Mouse (Mus musculus) layer of hippocampus, adult 8-10 months (tissue): ENCODE data around the gene Poc1b. TPM values are rescaled to one million over a fixed set of nuclear protein-coding genes. Genes with fewer than 3 reads are reported as not detected.
A peak's percentile ranks its signal among the peaks of the same experiment; 100 is the strongest.

Source experiments
- DNase-seq, 2 experiments: peaks; one replicate each; pipeline ENCODE4 v3.0.0; 2022; ENCODE audit warnings: low spot score in 2 of 2
- total RNA-seq, 4 experiments: library from RNA; stranded (reverse); gene quantifications; 2 replicates each; pipeline ENCODE4 v1.2.4; 2022

Gene Poc1b
- total RNA-seq, 4 experiments from 2014 or later: 7.4 to 11.2 (median 8.1) TPM

- no peak for DNase-seq
Observed at GRCm38 (mm10) chr10:99224218-99224617, 117.4 kb downstream of the Poc1b start.

DNA sequence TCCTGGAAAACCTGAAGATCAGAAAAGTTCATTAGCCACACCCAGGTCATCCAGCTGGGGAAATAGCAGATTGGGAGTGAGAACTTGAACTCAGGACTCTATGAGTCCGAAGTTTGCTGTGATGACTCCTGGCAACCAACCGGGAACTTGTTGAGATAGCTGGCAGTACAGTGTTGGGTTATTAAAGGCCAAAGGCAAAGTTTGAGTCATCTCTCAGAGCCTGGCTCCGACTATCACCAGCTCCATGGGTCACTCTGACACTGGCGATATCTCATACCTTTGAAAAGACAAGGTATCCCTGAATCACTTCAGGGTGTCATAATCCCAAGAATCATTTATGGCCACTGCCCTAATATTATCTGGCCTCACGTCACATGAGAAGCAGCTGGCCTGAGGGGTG is 119.9 kb downstream of the Poc1b start:
- DNase-seq: no peak

DNA sequence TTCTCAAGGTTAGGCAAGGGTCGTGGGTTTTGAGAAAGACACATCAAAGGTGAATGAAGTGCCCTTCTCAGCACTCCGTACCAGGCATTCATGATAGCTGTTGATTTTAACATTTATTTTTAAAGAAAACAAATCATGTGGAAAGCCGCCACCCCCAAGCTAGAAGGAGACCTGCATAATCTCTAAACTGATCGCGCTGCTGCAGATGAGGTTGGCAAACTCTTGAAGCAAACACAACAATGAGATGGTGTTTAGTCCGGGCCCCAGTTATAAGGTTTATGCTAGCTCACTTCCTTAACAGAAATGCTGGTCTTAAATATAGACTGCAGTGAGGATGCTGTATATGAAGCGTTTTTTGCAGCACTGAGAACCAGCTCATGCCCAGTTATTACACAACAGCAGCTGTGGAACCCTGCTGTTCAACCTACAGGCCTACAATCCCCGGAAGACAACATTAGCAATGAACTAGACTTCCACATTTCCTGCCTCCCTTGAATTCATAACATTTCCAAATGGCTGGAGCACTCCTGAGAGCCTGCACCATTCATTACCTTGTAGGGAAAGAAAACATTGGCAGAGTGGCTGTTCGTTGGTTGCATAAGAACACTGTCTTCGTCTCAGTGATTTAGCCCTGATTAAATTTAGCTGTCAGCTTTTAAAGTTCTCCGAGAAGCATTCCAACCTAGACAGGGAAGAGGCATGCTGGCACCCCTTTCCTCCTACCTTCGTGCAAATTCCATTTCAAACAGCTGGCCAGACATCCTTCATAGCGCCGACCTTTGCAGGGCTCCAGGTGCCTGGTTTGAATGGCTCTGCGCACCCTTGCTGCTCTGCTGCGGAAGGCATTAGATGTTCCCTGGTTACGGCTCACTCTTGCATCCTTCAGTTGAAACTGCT is 121.4 kb downstream of the Poc1b start:
- peak; percentile 26 to 40 for DNase-seq

GRCm38 (mm10) chr10:99229031-99229684 is 122.3 kb downstream of the Poc1b start:
- DNase-seq: no peak

DNA sequence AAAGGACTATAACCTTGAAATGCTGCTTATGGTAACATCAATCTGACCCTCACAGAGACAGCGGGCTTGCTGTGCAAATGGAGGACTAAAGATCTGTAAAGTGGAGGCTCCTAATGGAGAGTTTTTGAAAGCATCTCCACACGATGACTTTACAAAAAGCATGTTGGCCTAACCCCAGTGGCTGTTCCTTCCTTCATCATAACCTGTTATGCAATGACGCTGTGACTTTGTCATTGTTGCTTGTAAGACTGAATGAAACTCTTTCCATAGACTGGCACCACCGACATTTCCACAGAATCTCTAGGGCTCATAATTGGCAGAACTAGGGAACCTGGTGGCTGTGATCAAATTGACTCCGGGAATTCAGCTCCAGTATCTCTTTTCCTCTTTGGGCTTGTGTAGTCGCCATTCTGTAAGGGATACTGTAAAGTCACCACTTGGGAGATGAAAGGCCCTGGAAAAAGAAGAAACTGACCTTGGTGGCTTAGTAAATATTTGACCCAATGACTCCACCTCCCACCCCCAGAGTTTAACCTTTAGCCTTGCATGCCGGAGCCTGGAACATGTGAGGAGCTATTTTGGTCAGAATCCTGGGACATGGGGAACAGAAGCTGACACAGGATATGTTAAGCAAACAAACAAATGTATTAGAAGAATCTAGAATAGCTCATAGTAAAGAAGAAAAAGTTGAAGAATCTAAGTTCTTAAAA is 125.8 kb downstream of the Poc1b start:
- DNase-seq: no peak

DNA sequence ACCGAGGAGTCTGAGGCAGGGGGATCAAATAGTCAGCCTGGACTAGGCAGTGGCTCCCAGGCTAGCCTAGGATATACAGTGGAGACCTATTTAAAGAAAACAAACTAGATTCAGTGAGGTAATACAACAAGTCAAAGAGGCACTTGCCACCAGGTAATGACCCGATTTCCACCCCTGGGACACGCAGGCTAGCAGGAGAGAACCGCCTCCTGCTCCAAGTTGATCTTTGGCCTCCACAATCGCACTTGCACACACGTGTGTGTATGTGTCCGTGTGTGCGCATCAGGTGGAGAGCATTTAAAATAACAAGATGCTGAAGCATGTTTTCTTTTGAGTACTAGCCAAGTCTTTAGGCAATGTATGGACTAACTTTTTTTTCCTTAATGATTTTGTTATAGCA is 127.5 kb downstream of the Poc1b start:
- no peak for DNase-seq

DNA sequence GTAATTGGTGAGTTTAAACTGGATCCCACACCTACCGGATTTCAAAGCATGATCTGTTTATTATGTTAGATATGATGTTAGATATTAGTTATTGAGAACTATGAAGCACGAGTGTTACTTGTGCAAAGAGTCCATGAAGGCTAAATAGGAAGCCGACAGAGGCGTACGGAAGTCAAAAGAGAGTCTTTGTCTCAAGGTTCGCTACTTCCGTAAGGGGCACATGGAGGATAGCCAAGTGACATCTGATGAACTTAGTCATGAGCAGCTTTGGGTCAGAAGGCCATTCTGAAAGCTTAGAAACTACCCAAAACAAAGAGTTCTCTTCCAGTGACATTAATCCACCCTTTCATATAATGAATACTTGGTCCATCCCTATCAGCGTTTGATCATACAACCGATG is 128.2 kb downstream of the Poc1b start:
- no peak for DNase-seq

- no peak for DNase-seq
Observed at GRCm38 (mm10) chr10:99237205-99237832, 130.5 kb downstream of the Poc1b start.

DNA sequence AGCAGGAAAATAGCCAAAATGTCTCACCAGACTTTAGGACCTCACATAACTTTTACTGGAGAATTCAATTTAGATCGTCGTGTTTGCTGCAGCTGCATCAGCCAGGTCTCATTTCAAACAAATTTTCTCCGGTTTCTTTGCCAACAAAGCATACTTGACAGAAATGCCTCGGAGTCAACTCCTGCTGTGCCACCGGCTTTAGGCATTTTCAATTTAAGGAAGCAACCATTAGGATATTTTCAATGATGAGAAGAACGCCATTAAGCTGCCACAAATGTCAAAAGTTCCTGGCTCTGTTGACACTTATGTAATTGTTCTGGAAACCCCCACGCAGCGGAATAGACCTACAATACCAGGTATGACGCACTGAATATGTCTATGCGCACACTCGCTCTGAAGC is 131.7 kb downstream of the Poc1b start:
- DNase-seq: no peak

DNA sequence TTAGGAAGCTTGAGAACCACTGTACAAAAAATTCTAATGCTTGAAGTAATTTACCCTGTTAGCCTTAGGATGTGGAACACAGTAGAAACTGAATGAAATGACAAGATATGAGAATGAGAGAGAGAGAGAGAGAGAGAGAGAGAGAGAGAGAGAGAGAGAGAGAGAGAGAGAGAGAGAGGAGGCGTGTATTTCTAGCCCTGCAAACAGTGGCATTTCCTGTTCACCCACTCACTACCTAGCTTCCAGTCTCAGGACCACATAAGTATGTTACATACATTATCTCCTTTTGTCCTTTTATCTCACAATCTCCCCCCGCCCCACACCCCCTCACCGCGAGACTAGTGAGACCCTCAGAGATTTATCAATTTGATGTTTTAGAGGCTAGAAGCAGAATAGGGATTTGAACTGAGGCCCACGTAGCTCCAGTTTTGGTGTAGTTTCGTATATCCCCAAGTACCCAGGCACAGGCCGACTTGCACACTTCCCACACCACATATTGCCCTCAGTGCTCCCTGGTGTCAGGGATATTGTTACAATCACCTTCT is 134.5 kb downstream of the Poc1b start:
- DNase-seq: no peak

DNA sequence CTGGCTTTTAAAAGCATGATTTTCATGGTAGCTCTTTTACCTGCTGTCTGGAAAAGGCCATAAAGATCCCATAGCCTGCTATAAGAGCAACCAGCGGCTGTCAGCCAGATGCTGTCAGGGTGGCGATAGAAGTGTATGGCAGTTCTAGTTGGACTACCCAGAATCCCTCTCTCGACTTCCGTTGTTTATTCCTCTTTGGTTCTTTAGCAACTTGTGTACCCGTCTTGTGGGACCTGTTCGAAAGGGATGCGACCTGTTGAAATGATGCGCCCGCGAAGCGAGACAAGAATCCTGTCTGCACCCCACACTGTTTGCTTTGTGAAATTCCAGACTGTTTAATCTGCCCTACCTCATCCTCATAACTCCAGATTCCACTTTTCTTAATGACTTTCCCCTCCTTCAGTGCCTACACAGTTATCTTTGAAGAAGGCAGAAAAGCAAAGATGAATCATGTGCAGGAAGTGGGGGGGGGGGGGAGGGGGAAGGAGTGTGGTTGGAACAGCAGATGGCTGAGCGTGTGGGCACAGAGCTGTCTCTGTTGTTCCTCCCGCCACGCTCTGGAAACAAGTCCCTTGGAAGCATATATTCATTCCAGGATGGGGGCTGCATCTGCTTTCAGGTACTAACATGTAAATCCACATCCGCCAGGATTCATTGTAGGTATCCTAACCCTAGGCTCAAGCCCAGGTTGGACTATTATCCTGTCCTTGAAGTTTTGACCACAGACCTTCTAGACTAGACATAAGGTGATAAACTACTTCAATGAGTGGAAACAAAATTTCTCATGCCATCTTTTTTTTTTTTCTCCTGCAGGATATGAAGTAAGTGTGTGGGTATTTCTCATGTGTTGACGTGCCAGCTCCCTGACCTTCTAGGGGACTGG is 135.2 kb downstream of the Poc1b start:
- peak; percentile 34 to 60 for DNase-seq

- no peak for DNase-seq
Observed at GRCm38 (mm10) chr10:99242721-99243120, 135.9 kb downstream of the Poc1b start.

DNA sequence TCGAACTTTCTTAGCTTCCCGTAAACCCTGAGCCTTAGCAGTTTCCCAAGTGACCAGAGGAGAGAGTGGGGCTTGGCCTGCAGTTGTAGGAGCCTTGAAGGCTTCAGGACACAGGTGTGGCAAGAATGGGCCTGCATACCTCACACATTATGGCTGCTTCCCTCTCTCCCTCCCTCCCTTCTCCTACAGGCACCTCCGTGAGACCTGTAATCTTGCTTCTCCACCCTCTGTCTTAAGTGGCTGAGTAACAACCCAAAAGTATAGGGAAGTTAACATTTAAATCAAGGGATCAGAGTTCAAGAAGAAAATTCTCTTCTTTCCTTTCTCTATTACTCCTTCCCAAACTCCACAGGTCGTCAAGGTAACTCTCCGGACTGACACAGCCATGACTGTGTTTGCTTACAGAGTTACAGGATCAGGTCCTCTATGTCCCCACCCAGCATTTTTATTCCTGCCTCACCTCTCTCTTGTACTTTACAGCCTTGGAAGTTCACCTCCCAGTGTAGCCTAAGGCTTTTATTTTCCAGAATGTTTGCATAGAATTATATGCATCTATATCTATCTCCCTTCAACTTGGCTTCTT is 137.2 kb downstream of the Poc1b start:
- DNase-seq: no peak

GRCm38 (mm10) chr10:99244655-99245260 is 137.9 kb downstream of the Poc1b start:
- DNase-seq: no peak

DNA sequence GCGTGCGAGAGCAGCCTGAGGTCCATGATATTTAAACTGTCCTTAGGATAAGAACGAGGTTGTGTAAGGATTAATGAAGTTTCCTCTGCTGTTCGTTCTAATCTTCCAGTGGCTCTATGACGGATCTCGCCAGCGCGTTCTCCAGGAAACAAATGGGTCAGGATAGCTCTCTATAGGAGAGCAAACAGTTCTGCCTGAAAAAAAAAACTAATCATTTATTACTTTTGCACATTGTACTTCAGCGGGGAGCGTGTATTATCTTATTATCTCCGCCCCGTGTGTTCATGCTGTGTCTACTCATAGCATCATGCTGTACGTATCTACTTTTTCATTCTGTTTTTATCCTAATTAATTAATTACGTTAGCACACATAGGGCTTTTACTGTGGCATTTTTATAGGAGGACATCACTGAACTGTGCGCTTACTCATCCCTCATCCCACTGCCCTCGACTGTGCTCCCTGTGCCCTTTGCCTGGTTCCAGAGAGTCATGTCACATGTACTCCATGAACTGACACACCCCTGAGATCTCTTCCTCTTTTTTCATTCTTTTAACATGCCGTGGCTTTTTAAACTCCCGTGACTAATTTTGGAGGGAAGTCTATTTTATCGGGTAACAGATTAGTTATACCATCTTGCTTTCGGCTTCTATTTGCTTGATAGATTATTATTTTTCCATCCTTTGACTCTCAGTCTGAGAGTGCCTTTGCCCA is 140.1 kb downstream of the Poc1b start:
- DNase-seq: no peak
